Mouse (Mus musculus) fat pad, adult 2 months (tissue): Measurements from ENCODE around the gene Socs1.

Experiments
- DNase-seq: peaks from one replicate; pipeline ENCODE4 v3.0.0-alpha.2; 2011; ENCODE audit warnings: low read depth, low spot score; ENCODE audit errors: extremely low read depth

The Socs1 gene

DNA sequence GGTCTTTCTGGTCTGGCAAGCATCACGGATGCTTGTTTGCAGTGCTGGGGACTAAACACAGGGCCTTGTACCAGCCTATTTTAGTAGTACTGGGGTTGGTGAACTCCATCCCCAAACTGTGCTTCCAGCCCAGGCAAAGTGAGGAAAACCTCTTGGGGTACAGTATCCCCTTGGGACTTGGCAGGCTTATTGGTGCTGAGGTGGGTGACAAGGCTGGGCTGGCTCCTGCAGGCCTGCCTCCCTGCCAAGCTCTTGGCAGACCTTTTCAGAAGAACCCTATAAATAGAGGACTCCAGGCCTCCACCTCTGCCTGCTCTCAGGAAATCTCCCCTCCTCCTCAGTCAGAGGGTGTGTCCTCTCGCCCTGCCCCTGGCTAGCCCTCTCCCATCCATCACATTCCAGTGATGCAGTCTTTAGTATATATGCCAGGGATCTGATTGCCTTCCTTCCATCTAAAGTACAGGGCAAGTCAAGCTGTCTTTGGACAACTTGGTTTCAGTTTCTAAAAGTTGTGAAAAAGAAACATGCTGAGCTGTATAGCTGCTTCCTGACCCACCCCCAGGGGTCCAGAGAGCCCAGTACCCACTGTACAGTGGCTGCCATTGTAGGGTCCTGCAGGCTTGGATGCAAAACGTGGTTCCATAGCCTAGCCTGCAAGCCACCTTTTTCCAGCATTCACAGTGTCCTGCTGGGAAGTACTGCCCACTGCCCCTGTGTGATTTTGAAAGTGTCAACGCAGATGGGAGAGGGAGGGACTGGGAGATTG, 1.6 kb upstream of the Socs1 start:
- DNase-seq: no peak

- DNase-seq: peak; percentile 62
These were observed 952 bp upstream of the Socs1 start for GRCm38 (mm10) chr16:10786288-10786687.

GRCm38 (mm10) chr16:10784793-10785370, 454 bp downstream of the Socs1 start:
- no peak for DNase-seq

- DNase-seq: no peak
These were observed 1.2 kb downstream of the Socs1 start for GRCm38 (mm10) chr16:10783883-10784792.

DNA sequence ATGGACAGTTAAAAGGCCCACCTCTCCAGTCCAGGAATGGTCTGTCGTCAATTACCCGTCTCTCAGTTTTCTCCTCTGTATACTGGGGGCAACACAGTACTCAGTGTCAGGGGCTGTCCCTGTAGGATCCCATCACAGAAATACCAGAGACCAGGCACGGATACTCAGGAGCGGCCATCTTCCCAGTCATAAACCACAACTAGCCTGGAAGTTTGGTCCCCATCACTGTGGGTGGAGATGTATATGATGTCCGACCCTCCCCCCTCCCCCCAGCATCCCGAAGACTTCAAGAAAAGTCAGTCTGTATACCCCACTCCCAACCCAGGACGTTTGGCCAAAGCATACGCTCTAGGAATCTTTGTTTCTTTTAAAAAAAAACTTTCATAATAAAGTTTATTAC, 1.9 kb downstream of the Socs1 start:
- no peak for DNase-seq

DNA sequence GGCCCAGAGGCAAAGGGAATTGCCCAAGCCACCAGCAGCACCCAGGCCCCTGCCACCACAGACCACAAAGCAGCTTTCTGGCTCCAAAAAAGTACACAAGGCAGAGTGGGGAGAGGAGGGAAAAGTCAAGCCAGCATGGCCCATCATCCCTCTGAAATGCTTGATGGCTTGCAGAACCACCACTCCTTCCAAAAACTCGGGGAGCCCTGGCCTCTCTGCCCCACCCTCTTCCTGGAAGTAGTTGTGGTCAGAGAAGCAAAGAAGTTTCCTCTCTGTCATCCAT, 2.2 kb downstream of the Socs1 start:
- DNase-seq: no peak

DNA sequence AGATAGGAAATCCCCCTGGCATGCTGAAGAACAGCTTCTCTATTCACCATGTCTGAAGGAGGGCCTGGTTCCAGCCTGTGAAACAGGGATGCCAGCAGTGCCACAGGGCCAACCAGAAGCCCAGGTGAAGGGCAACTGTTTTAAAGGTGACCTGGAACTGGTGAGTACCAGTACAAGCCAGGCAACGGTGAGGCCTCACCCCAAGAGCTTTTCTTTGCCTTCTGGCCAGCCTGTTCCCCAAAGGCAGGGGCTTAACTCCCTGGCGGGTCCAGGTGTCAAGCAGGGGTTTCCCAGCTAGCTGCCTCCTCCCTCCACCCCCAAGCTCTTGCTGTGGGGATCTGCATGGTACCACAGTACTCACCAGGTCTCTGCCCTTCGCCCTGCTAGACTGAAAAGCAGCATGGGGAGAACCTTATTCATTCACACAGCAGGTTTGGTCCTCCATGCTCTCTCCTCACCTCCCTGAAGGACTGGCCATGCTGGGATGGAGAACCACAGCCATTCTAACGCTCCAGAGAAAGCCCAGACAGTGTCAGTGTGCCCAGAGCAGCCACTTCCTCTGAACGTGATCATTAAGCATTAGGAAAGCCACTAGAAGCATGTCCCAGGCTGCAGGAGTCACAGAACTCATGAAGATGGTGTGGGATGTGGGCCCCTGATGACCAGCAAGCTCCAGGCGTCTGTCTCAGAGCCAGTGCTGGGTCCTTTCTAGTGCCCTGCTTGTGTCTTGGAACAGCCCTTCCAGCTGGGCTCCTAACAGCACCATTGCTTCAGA, 2.8 kb downstream of the Socs1 start:
- no peak for DNase-seq

- no peak for DNase-seq
These were observed 3.4 kb downstream of the Socs1 start for GRCm38 (mm10) chr16:10781862-10782371.

GRCm38 (mm10) chr16:10780631-10781120, 4.7 kb downstream of the Socs1 start:
- DNase-seq: no peak

DNA sequence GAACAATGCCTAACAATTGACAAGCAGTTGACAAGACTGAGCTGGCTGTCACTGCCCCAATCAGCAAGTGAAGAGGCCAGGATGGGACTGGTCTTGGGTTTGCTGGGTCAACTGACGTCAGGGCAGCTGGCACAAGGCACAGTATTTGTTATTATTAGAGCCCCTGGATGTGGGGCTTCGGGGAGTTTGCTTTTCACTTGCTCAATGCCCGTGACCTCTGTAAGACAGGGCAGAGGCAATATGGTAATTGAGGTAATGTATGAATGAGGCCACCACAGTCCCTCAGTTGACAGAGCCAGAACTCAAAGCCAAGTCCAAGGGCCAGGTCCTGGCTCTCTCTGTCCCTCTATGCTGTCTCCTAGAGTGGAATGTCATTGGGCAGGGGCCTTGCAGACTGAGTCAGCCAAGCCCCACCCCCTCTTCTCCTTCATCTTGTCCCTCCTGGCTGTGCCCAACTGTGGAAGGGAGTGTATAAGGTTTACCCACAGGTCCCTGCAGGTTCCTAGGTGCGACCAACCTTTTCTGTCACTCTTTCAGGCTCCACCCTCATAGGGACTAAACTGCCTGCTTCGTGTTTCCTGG, 7.7 kb downstream of the Socs1 start:
- no peak for DNase-seq

DNA sequence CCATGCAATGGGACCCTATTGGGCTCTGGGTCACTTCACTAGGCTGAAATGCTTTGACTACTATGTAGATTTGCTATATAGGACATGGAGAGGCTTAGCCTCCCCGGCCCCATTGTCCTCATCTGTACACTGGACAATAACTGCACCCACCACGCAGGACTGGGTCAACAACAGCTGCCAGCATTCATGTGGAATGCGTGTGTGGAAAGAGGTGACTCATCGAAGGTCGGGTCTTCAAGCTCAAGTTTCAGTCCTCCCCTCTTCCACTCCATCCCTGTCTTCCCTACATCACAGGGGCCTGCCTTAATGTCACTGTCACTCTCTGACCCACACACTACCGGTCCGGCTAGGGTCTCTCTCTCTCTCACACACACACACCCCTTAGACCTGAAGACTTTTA, 9.0 kb downstream of the Socs1 start:
- DNase-seq: no peak

GRCm38 (mm10) chr16:10774726-10775125, 10.6 kb downstream of the Socs1 start:
- DNase-seq: no peak

DNA sequence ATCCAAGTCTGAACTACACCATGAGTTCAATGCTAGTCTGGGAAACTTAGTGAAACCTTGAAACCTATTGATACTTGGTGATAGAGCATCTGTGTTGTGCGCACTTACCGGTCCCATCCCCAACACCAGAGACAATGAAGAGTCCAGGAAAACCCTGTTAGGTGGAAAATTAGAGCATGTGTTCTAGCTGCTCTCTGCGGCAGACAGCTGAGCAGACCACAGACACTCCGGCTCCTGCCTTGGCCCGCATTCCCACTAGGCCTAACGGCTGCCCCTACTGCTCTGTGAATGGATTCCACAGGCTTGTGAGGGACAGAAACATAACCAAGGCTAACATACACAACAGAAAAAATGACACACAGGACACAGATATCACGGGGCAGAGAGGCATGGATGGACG, 11.8 kb downstream of the Socs1 start:
- no peak for DNase-seq

GRCm38 (mm10) chr16:10771769-10772510, 13.4 kb downstream of the Socs1 start:
- DNase-seq: no peak

DNA sequence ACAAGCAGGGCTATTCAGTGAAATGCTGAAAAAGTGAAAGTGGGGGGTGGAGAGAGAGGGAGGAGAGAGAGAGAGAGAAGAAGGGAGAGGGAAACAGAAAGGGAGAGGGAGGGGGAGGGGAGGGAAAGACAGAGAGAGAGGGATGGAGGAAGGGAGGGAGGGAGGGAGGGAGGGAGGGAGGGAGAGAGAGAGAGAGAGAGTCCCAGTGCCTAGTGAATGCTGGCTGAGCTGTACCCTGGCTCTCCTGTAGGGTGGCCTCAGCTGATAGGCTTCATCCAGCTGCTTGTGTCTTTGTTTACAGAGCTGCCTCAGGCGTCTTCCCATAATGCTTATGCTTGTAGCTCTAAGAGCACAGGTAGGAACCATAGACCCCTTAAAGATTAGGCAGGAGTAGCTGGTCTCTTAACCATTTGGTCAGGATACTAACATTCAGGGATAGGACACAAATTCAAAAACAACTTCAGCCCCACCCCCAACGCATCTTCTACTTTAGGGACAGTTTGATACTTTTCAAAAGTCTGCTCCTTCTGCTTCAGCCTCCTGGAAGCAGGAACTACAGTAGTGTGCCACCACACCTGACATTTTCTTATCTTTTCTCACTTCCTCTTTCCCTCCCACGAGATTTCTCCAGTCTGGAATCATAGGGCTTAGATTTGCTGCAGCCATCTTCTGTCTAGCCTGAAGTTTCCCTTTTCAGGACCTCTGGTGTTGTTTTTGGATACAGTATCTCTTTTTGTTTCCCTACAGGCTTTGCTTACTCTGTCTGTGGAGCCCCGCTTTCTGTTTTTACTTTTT, 14.6 kb downstream of the Socs1 start:
- no peak for DNase-seq

GRCm38 (mm10) chr16:10769661-10770060, 15.7 kb downstream of the Socs1 start:
- DNase-seq: no peak

GRCm38 (mm10) chr16:10768821-10769220, 16.5 kb downstream of the Socs1 start:
- no peak for DNase-seq

- no peak for DNase-seq
These were observed 18.2 kb downstream of the Socs1 start for GRCm38 (mm10) chr16:10767158-10767557.

GRCm38 (mm10) chr16:10764323-10764722, 21.0 kb downstream of the Socs1 start:
- no peak for DNase-seq
